Mouse (Mus musculus) forebrain, embryonic 13.5 days (tissue): Measurements from ENCODE around the gene Cldn3. TPM values are rescaled to one million over a fixed set of nuclear protein-coding genes. Genes with fewer than 3 reads are reported as not detected.

ENCODE experiments used
- ATAC-seq: fragments of 200-750 bp; cut with Nextera tagmentation; 2 replicates; pipeline ENCODE4 v1.8.0; 2017
- H3K27ac ChIP-seq: fragments of 300-500 bp; sonication (generic); 2 replicates; pipeline ENCODE4 v1.5.1; 2015; ENCODE audit warnings: inconsistent platforms, mild to moderate bottlenecking, moderate library complexity
- H3K27me3 ChIP-seq: fragments of 300-500 bp; sonication (generic); 2 replicates; pipeline ENCODE4 v1.6.1; 2015; ENCODE audit warnings: mild to moderate bottlenecking, inconsistent platforms
- H3K36me3 ChIP-seq: fragments of 300-500 bp; sonication (generic); 2 replicates; pipeline ENCODE4 v1.6.1; 2015; ENCODE audit warnings: mild to moderate bottlenecking, inconsistent platforms; ENCODE audit not compliant: poor library complexity, severe bottlenecking
- H3K4me1 ChIP-seq: fragments of 300-500 bp; sonication (generic); 2 replicates; pipeline ENCODE4 v1.6.1; 2015; ENCODE audit warnings: inconsistent platforms
- H3K4me2 ChIP-seq: fragments of 300-500 bp; sonication (generic); 2 replicates; pipeline ENCODE4 v1.6.1; 2015; ENCODE audit warnings: inconsistent platforms, mild to moderate bottlenecking, moderate library complexity
- H3K4me3 ChIP-seq: fragments of 300-500 bp; sonication (generic); 2 replicates; pipeline ENCODE4 v1.5.1; 2015; ENCODE audit warnings: mild to moderate bottlenecking, inconsistent platforms
- H3K9ac ChIP-seq: fragments of 300-500 bp; sonication (generic); 2 replicates; pipeline ENCODE4 v1.6.1; 2015; ENCODE audit warnings: mild to moderate bottlenecking, inconsistent platforms
- H3K9me3 ChIP-seq: fragments of 300-500 bp; sonication (generic); replicated peaks from 2 replicates; pipeline ENCODE4 v1.6.1; 2016; ENCODE audit warnings: inconsistent platforms
- WGBS: fragments of 180-500 bp; shearing (Covaris S2); methylation state at CpG from one replicate; pipeline ENCODE4 v1.1.7; 2015; 5-methylcytosine and 5-hydroxymethylcytosine counted together
- polyA plus RNA-seq: library from polyadenylated mRNA; unstranded; fragments of >200 nt; fragmentation: Nextera tagmentation; extraction: Ambion mirVana; gene quantifications from 2 replicates; pipeline ENCODE4 v1.2.1, GENCODE M21; 2015

Gene Cldn3
- polyA plus RNA-seq, 1 experiment from 2014 or later: 3.1 TPM

DNA sequence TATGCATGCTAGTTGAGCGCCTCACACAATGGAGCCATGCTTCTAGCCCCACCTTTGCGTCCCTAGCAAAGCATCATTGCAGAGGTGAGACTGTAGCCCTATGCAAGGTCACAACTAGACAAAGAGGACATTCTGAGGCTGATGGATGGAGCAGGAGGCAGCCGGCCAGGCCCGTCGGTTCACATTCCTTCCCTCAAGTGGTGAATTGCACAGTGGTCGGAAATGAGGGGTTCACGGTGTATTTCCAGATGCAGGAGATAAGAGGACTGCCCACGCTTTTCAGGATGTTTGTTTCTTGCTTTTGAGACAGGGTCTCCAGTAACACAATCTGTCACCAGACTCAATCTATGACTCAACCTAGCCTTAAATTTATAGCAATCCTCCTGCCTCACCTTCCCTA is 15.3 kb upstream of the Cldn3 start:
- no peak overlapping the region for H3K4me2 ChIP-seq
- no peak overlapping the region for H3K4me3 ChIP-seq
- peaks cover 6% of the 10 kb centered on the region; the same call in 1 of the 2 replicates for H3K27me3 ChIP-seq
- no peak overlapping the region for H3K27ac ChIP-seq
- ATAC-seq: no peak
- WGBS: 91% methylated on average over 8 of the region's 8 CpGs
- H3K9ac ChIP-seq: no peak overlapping the region
- no peaks in the 10 kb centered on the region for H3K36me3 ChIP-seq
- H3K9me3 ChIP-seq: no peaks in the 10 kb centered on the region
- H3K4me1 ChIP-seq: peaks cover 6% of the 10 kb centered on the region

DNA sequence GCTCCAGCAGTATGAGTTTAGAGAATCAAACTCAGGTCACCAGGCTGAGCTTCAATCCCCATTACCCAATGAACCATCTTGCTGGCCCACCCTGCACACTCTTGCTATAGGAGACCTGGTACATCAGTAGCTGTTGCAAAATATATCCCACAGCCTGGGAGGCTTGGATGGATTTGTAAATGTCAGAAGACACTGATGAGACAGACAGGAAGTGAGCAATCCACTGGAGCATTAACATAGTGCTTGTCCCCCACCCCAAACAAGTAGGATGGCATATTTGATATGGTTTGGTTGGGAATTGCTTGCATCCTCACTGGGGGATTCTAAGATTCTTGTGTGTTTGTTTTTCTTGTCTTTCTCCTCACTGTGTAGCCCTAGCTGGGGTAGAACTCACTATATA is 12.9 kb upstream of the Cldn3 start:
- no peak overlapping the region for H3K9ac ChIP-seq
- H3K4me2 ChIP-seq: no peak overlapping the region
- no peak overlapping the region for H3K27ac ChIP-seq
- ATAC-seq: no peak
- H3K9me3 ChIP-seq: no peaks in the 10 kb centered on the region
- H3K4me1 ChIP-seq: no peaks in the 10 kb centered on the region
- 0 out of 2 replicates have a peak, but pooled peaks cover 4% of the 10 kb centered on the region for H3K27me3 ChIP-seq
- H3K36me3 ChIP-seq: no peaks in the 10 kb centered on the region
- H3K4me3 ChIP-seq: no peak overlapping the region

DNA sequence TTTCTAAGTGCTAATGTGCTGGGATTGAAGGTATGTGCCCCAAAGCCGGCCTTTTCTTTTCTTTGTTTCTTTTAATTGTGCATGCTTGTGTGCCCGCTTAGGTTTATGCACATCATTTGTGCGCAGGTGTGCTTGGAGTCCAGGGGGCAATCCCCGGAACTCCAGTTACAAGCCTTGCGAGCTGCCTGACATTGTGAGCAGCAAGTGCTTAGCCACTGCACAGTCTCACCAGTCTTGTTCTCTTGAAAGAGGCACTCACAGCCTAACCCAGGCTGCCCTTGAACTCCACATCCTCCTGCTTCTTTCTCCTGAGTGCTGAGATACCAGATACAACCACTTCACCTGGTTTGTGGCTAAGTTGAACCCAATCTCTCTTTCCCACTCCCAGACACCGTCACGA is 12.5 kb upstream of the Cldn3 start:
- Histone ChIP-seq H3K4me1 (no peaks in the 10 kb centered on the region), H3K9me3 (no peaks in the 10 kb centered on the region), H3K4me2 (no peak overlapping the region), H3K36me3 (no peaks in the 10 kb centered on the region), H3K27me3 (0 out of 2 replicates have a peak, but pooled peaks cover 4% of the 10 kb centered on the region), H3K9ac (no peak overlapping the region), H3K4me3 (no peak overlapping the region), H3K27ac (no peak overlapping the region)
- no peak for ATAC-seq
- WGBS: 84% methylated on average over 7 of the region's 7 CpGs

DNA sequence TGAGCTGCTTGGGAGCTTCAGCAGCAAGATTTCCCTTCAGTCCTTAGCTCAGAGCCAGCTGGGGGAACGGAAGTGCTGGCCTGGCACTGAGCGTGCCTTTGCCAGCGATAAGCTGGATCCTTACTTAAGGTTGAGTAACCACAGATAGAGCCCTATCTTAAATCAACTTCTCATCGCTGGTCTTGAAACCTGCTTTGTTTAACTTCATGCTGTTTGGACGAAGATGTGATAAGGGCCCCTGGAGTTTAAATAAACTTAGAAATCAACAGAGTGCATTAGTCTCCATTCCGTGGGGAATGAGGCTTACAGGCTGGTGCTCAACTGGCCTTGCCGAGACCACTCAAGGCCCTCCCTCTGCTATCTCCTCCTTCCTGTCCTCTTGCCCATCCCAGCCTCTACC is 11.7 kb upstream of the Cldn3 start:
- no peak overlapping the region for H3K4me3 ChIP-seq

DNA sequence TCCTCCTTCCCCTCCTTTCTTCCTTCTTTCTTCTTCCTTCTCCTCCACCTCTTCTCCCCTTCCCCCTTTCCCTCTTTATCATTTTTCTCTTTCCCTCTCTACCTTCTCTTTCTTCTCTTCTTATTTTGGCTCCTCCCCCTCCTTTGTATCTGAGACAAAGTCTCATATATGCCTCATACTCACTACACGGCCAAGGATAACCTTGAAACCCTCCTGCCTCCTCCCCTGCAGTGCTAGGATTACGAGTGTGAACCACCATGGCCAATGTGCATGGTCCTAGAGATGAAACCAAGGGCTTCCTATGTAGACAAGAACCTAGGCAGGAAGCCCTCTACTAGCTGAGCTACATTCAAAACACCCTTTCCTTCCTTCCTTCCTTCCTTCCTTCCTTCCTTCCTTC is 11.1 kb upstream of the Cldn3 start:
- Histone ChIP-seq H3K36me3 (no peaks in the 10 kb centered on the region), H3K9ac (no peak overlapping the region)
- WGBS: 55% methylated on average over 2 of the region's 2 CpGs

More for the DNA sequence above, 11.7 kb upstream of the Cldn3 start:
- Histone ChIP-seq H3K4me2 (no peak overlapping the region), H3K36me3 (no peaks in the 10 kb centered on the region), H3K9ac (no peak overlapping the region), H3K27ac (no peak overlapping the region), H3K27me3 (0 out of 2 replicates have a peak, but pooled peaks cover 4% of the 10 kb centered on the region), H3K9me3 (no peaks in the 10 kb centered on the region), H3K4me1 (no peaks in the 10 kb centered on the region)
- 76% methylated on average over 7 of the region's 7 CpGs for WGBS
- ATAC-seq: no peak

DNA sequence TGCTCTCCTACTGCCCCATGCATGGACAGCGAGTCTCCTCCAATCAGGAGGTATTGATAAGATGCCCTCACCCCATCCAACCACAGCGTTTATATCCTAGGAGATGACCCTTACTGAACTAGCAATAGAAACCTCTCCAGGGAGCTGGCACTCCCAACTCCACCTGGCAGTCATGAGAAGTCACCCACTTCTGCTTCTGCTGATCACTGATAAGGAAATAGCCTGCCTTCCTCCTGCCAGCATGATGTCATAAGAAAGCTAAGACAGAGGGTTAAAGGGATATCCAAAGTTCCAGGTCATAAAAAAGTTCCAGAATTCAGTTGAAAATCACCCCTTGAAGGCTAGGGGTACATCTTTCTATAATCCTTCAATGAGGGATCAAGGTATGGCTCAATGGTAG is 9.8 kb upstream of the Cldn3 start:
- H3K4me2 ChIP-seq: no peak overlapping the region
- no peak overlapping the region for H3K27ac ChIP-seq
- H3K27me3 ChIP-seq: 0 out of 2 replicates have a peak, but pooled peaks cover 4% of the 10 kb centered on the region
- 89% methylated on average over 2 of the region's 2 CpGs for WGBS
- no peak for ATAC-seq
- H3K4me1 ChIP-seq: no peaks in the 10 kb centered on the region
- H3K4me3 ChIP-seq: no peak overlapping the region
- no peaks in the 10 kb centered on the region for H3K9me3 ChIP-seq
- no peaks in the 10 kb centered on the region for H3K36me3 ChIP-seq
- no peak overlapping the region for H3K9ac ChIP-seq

More for the DNA sequence above, 11.1 kb upstream of the Cldn3 start:
- no peaks in the 10 kb centered on the region for H3K9me3 ChIP-seq
- no peak for ATAC-seq
- H3K4me1 ChIP-seq: no peaks in the 10 kb centered on the region
- 0 out of 2 replicates have a peak, but pooled peaks cover 4% of the 10 kb centered on the region for H3K27me3 ChIP-seq
- H3K4me2 ChIP-seq: no peak overlapping the region
- no peak overlapping the region for H3K4me3 ChIP-seq
- H3K27ac ChIP-seq: no peak overlapping the region

DNA sequence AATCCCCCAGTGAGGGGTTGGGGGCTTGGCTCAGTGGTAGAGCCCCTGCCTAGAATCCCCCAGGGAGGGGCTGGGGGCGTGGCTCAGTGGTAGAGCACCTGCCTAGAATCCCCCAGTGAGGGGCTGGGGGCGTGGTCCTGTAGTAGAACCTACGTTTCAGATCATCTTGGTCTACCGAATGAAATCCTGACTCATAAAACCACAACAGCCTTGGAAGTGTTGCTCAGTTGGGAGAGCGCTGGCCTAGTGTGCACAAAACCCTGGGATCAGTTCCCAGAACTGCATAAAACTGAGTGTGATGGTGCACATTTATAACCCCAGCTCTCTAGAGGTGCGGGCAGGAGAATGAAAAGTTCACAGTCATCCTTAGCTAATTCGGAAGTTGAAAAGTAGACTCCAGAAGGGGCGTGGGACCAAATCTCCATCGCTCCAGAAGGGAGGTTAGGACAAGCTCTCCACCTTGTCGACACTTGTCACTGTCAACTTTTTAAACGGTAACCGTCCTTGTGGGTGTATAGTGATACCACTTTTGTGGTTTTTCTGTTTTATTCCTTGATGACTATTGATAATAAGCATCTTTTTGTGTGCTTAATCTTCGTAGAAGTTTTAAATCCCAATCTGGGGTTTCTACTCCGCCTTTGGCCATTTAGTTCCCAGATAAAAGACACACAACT is 9.3 kb upstream of the Cldn3 start:
- 86% methylated on average over 14 of the region's 14 CpGs for WGBS
- Histone ChIP-seq H3K36me3 (no peaks in the 10 kb centered on the region), H3K9ac (no peak overlapping the region), H3K9me3 (no peaks in the 10 kb centered on the region), H3K4me3 (no peak overlapping the region), H3K27ac (no peak overlapping the region), H3K4me1 (no peaks in the 10 kb centered on the region), H3K27me3 (0 out of 2 replicates have a peak, but pooled peaks cover 4% of the 10 kb centered on the region), H3K4me2 (no peak overlapping the region)
- ATAC-seq: no peak

DNA sequence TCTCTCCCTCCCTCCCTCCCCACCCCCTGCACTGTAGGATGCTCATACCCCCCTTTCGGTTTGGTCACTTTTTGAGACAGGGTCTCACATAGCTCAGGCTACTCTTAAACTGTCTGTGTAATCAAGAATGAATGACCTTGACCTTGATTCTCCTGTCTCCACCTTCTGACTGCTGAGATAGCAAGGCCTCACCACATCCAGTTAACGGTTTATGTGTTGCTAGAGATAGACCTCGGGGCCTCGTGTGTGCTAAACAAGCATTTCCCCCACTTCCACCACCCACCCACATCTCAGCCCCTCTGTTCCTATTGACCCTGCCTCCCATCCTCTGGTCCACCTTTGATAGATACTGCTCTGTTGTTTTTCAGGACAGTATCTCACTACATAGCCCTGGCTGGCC is 8.2 kb upstream of the Cldn3 start:
- Histone ChIP-seq H3K36me3 (no peaks in the 10 kb centered on the region), H3K9me3 (no peaks in the 10 kb centered on the region), H3K27ac (no peak overlapping the region), H3K4me1 (no peaks in the 10 kb centered on the region), H3K4me3 (no peak overlapping the region), H3K9ac (no peak overlapping the region), H3K27me3 (0 out of 2 replicates have a peak, but pooled peaks cover 4% of the 10 kb centered on the region), H3K4me2 (no peak overlapping the region)
- ATAC-seq: no peak
- 92% methylated on average over 4 of the region's 4 CpGs for WGBS

DNA sequence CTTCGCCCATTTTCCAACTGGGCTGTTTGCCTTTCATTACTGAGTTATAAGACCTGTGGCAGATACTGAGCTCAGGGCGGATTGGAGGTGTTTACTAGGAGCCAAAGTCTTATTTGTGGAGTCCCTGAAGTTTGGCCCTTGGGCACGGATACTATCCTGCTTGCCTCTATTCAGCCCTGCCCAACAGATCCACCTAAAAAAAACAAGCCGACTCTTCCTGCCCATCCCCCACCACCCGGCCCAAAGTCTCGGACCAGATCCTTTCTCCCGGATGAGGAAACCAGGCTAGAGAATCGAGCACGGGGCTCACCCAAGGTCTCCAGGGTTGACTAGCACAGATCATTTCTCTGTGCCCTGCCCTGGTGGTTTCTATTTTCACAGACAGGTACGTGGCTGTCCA is 4.9 kb upstream of the Cldn3 start:
- H3K27ac ChIP-seq: no peak overlapping the region
- H3K36me3 ChIP-seq: no peaks in the 10 kb centered on the region
- 75% methylated on average over 10 of the region's 10 CpGs for WGBS
- H3K9ac ChIP-seq: no peak overlapping the region
- peaks cover 13% of the 10 kb centered on the region for H3K4me1 ChIP-seq
- H3K4me3 ChIP-seq: no peak overlapping the region
- no peaks in the 10 kb centered on the region for H3K9me3 ChIP-seq
- no peak for ATAC-seq
- peaks cover 19% of the 10 kb centered on the region for H3K27me3 ChIP-seq
- no peak overlapping the region for H3K4me2 ChIP-seq

DNA sequence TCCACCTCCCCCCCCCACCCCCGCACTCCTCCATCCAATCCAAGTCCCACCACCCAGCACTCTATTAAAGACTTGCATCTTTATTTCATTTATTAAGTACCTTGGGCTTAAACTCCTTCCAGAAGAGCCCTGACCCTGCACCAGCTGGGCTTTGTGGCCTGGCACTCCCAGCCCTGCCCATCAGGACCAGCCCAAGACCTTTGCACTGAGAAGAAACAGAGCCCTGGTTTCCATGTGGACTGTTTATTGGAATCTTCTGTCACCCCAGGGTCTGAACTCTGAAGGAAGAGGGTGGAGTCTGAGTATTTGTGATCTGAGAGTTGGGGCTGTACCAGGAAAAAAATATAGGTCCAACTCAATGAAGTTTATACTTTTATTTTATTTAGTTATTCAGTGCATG is 2.9 kb upstream of the Cldn3 start:
- WGBS: 80% methylated on average over 1 of the region's 1 CpGs
- ATAC-seq: no peak
- no peak overlapping the region for H3K4me2 ChIP-seq

DNA sequence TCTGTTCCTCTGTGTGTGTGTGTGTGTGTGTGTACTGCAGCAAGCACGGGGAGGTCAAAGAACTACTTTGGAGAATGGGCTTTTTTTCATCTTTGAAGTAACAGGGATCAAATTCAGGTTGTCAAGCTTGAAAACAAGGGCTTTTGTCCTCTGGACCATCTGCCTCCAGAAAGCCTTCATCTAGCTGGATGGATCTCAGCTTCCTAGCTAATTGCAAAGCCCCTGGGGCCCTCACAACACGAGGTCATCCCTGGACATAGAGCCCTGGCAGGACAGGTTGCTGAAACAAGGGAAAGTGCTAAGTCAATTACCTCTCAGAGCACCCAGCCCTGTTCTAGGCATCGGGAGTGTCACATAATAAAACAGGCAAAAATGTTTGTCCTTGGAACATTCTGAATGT is 2.2 kb upstream of the Cldn3 start:
- Histone ChIP-seq H3K4me2 (no peak overlapping the region), H3K36me3 (no peaks in the 10 kb centered on the region), H3K27me3 (peaks cover 44% of the 10 kb centered on the region), H3K9ac (0 out of 2 replicates have a peak overlapping the region, but pooled peaks have one; percentile 30), H3K9me3 (no peaks in the 10 kb centered on the region), H3K4me3 (no peak overlapping the region), H3K27ac (no peak overlapping the region), H3K4me1 (peaks cover 18% of the 10 kb centered on the region)
- 11% methylated on average over 3 of the region's 3 CpGs for WGBS
- no peak for ATAC-seq

More for the DNA sequence above, 2.9 kb upstream of the Cldn3 start:
- no peaks in the 10 kb centered on the region for H3K9me3 ChIP-seq
- H3K4me1 ChIP-seq: peaks cover 18% of the 10 kb centered on the region
- H3K4me3 ChIP-seq: no peak overlapping the region
- H3K9ac ChIP-seq: no peak overlapping the region
- no peak overlapping the region for H3K27ac ChIP-seq
- H3K27me3 ChIP-seq: peaks cover 39% of the 10 kb centered on the region
- H3K36me3 ChIP-seq: no peaks in the 10 kb centered on the region

DNA sequence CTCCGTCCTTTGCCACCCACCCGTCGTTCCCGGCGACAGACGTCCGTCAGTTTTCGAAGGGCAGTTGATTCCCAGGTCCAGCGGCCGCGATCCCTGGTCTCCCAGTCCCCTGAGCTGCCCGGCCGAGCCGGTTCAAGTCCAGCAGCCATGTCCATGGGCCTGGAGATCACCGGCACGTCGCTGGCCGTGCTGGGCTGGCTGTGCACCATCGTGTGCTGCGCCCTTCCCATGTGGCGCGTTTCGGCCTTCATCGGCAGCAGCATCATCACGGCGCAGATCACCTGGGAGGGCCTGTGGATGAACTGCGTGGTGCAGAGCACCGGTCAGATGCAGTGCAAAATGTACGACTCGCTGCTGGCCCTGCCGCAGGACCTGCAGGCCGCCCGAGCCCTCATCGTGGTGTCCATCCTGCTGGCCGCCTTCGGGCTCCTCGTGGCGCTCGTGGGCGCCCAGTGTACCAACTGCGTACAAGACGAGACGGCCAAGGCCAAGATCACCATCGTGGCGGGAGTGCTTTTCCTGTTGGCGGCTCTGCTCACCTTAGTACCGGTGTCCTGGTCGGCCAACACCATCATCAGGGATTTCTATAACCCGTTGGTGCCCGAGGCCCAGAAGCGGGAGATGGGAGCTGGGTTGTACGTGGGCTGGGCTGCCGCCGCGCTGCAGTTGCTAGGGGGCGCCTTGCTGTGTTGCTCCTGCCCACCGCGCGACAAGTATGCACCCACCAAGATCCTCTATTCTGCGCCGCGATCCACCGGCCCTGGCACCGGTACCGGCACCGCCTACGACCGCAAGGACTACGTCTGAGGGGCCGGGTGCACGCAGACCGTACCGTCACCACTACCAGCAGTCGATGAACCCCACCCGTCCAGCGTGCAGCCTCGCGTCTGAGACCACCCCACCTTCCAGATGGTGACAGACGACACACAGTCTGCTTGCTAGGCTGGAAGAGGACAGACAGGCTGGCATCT is 569 bp downstream of the Cldn3 start:
- Histone ChIP-seq H3K4me2 (peak overlapping the region; percentile 51), H3K27me3 (peaks cover 59% of the 10 kb centered on the region), H3K36me3 (no peaks in the 10 kb centered on the region), H3K9ac (peak overlapping the region; percentile 48), H3K27ac (no peak overlapping the region), H3K9me3 (no peaks in the 10 kb centered on the region), H3K4me3 (peak overlapping the region; percentile 32), H3K4me1 (peaks cover 18% of the 10 kb centered on the region)
- 4% methylated on average over 79 of the region's 79 CpGs for whole genome bisulfite sequencing
- ATAC-seq: peak; percentile 58; the same call in 1 of the 2 replicates
